Mouse (Mus musculus) kidney, postnatal 0 days (tissue): ENCODE results near the gene Pstpip1. TPM values are rescaled to one million over a fixed set of nuclear protein-coding genes. Genes with fewer than 3 reads are reported as not detected.

ENCODE experiments used
- ATAC-seq: fragments of 200-750 bp; cut with Nextera tagmentation; replicated peaks from 2 replicates; pipeline ENCODE4 v1.8.0; 2017; ENCODE audit warnings: low read depth, moderate number of reproducible peaks, moderate TSS enrichment, moderate library complexity; ENCODE audit not compliant: low FRiP score
- DNase-seq: peaks from one replicate; pipeline ENCODE4 v3.0.0-alpha.2; 2016; ENCODE audit warnings: low spot score
- H3K27ac ChIP-seq: fragments of 300-500 bp; sonication (generic); 2 replicates; pipeline ENCODE4 v1.5.1; 2014; ENCODE audit warnings: mild to moderate bottlenecking
- H3K27me3 ChIP-seq: fragments of 300-500 bp; sonication (generic); 2 replicates; pipeline ENCODE4 v1.6.1; 2014; ENCODE audit warnings: low read length, mixed read lengths; ENCODE audit not compliant: insufficient read depth
- H3K36me3 ChIP-seq: fragments of 300-500 bp; sonication (generic); 2 replicates; pipeline ENCODE4 v1.6.1; 2014; ENCODE audit warnings: low read length, mixed read lengths; ENCODE audit not compliant: insufficient read depth
- H3K4me1 ChIP-seq: fragments of 300-500 bp; sonication (generic); replicated peaks from 2 replicates; pipeline ENCODE4 v1.6.1; 2014; ENCODE audit warnings: antibody characterized with exemption, low read length, mixed read lengths; ENCODE audit not compliant: insufficient read depth
- H3K4me2 ChIP-seq: fragments of 300-500 bp; sonication (generic); 2 replicates; pipeline ENCODE4 v1.6.1; 2014; ENCODE audit warnings: mild to moderate bottlenecking, low read length, moderate library complexity, mixed read lengths
- H3K4me3 ChIP-seq: fragments of 300-500 bp; sonication (generic); replicated peaks from 2 replicates; pipeline ENCODE4 v1.5.1; 2014; ENCODE audit warnings: low read depth, low read length
- H3K9ac ChIP-seq: fragments of 300-500 bp; sonication (generic); 2 replicates; pipeline ENCODE4 v1.6.1; 2014; ENCODE audit warnings: low read depth, low read length
- H3K9me3 ChIP-seq: fragments of 300-500 bp; sonication (generic); replicated peaks from 2 replicates; pipeline ENCODE4 v1.6.1; 2016; ENCODE audit warnings: low read length, inconsistent platforms, mixed read lengths
- CTCF ChIP-seq: IDR thresholded peaks from 2 replicates; pipeline ENCODE4 v1.5.1; 2016; ENCODE audit warnings: antibody characterized with exemption, low read depth, mild to moderate bottlenecking, moderate library complexity
- WGBS: fragments of 180-500 bp; shearing (Covaris S2); extraction: QIAGEN DNeasy Blood & Tissue Kit; methylation state at CpG from one replicate; pipeline ENCODE4 v1.1.7; 2014; 5-methylcytosine and 5-hydroxymethylcytosine counted together
- polyA plus RNA-seq: library from polyadenylated mRNA; unstranded; fragments of >200 nt; fragmentation: Nextera tagmentation; extraction: Ambion mirVana; gene quantifications from 2 replicates; pipeline ENCODE4 v1.2.1, GENCODE M21; 2015

Pstpip1 gene
- polyA plus RNA-seq, 1 experiment from 2014 or later, result 1.3 TPM

DNA sequence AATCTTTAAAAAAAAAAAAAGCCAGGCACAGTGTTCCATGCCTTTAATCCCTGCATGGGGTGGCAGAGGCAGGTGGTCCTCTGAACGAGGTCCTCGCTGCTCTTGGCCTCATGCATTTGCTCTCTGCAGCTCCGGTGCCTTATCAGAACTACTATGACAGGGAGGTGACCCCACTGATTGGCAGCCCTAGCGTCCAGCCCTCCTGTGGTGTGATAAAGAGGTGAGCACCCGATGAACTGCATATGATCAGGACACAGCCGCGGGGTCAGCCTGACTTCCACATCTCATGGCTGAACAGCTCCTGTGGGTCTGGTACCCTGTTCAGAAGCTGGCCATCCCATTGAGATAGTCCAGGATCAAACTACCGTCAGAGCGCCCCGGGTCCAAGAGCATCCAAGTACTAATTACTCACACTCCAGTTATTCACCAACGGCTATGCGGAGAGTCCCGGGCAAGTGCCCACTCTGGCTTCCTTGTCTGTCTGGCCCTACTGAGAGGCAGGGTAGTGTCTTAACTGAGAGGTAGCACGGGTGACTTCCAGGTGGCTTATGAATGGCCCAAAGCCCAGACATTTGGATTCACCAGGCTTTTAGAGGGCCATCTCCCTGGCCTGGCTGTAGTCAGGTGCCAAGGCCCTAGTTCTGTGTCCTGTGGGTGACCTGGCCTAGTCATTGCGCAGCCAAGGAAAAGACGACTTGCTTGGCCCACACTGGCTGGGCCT lies 36.9 kb downstream of the Pstpip1 start:
- Histone ChIP-seq H3K9ac (no peak overlapping the region), H3K4me2 (no peak overlapping the region), H3K27ac (no peak overlapping the region), H3K4me1 (no peaks in the 10 kb centered on the region), H3K36me3 (peaks cover 13% of the 10 kb centered on the region; the same call in 1 of the 2 replicates), H3K9me3 (no peaks in the 10 kb centered on the region), H3K27me3 (no peaks in the 10 kb centered on the region), H3K4me3 (no peak overlapping the region)
- ATAC-seq (no peak), DNase-seq (no peak)
- TF ChIP-seq CTCF, result no peak
- 91% methylated on average over 16 of the region's 16 CpGs for WGBS

DNA sequence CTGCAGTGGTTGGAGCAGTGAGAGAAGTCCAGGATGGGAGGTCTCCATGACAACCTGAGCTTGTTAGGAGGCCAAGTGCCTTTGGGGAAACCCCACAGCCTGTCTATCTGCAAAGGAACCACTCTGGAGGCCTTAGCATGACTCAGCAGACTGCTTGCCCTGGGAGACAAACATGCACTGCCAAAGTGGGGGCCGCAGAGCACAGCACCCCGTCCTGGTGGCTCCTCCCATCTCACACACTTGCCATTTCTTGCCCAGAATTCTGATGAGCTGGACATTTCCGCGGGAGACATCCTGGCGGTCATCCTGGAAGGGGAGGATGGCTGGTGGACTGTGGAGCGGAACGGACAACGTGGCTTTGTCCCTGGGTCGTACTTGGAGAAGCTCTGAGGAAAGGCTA lies 38.6 kb downstream of the Pstpip1 start:
- WGBS, result 72% methylated on average over 9 of the region's 9 CpGs
- Histone ChIP-seq H3K27me3 (no peaks in the 10 kb centered on the region), H3K9ac (no peak overlapping the region), H3K4me1 (no peaks in the 10 kb centered on the region), H3K4me2 (no peak overlapping the region), H3K4me3 (no peak overlapping the region), H3K9me3 (no peaks in the 10 kb centered on the region), H3K27ac (no peak overlapping the region), H3K36me3 (peaks cover 22% of the 10 kb centered on the region; the same call in 1 of the 2 replicates)
- no peak for TF ChIP-seq CTCF
- ATAC-seq, result no peak
- DNase-seq, result no peak

GRCm38 (mm10) chr9:56129951-56130350 lies 40.2 kb downstream of the Pstpip1 start:
- DNase-seq (no peak), ATAC-seq (no peak)
- H3K4me1 ChIP-seq, result no peaks in the 10 kb centered on the region
- no peak overlapping the region for H3K4me3 ChIP-seq
- no peak overlapping the region for H3K27ac ChIP-seq
- 93% methylated on average over 3 of the region's 3 CpGs for WGBS
- no peak overlapping the region for H3K4me2 ChIP-seq
- peaks cover 38% of the 10 kb centered on the region for H3K36me3 ChIP-seq
- no peaks in the 10 kb centered on the region for H3K9me3 ChIP-seq
- no peaks in the 10 kb centered on the region for H3K27me3 ChIP-seq
- H3K9ac ChIP-seq, result no peak overlapping the region
- no peak for TF ChIP-seq CTCF

GRCm38 (mm10) chr9:56130536-56130935 lies 40.8 kb downstream of the Pstpip1 start:
- Histone ChIP-seq H3K27me3 (no peaks in the 10 kb centered on the region), H3K9ac (no peak overlapping the region), H3K4me2 (no peak overlapping the region), H3K4me3 (no peak overlapping the region), H3K36me3 (peaks cover 44% of the 10 kb centered on the region), H3K9me3 (no peaks in the 10 kb centered on the region), H3K27ac (no peak overlapping the region), H3K4me1 (no peaks in the 10 kb centered on the region)
- ATAC-seq (no peak), DNase-seq (no peak)
- no peak for TF ChIP-seq CTCF
- 39% methylated on average over 4 of the region's 4 CpGs for WGBS

GRCm38 (mm10) chr9:56131813-56132525 lies 42.2 kb downstream of the Pstpip1 start:
- no peak for TF ChIP-seq CTCF
- ATAC-seq (no peak), DNase-seq (peak; percentile 28)
- Histone ChIP-seq H3K4me3 (no peak overlapping the region), H3K9me3 (no peaks in the 10 kb centered on the region), H3K9ac (no peak overlapping the region), H3K27ac (no peak overlapping the region), H3K27me3 (no peaks in the 10 kb centered on the region), H3K4me1 (no peaks in the 10 kb centered on the region), H3K4me2 (no peak overlapping the region), H3K36me3 (peaks cover 50% of the 10 kb centered on the region)
- WGBS, result 34% methylated on average over 10 of the region's 10 CpGs

- no peak overlapping the region for H3K27ac ChIP-seq
- H3K36me3 ChIP-seq, result peaks cover 46% of the 10 kb centered on the region
- 76% methylated on average over 5 of the region's 5 CpGs for WGBS
These were observed 44.2 kb downstream of the Pstpip1 start for GRCm38 (mm10) chr9:56133970-56134369.

More at GRCm38 (mm10) chr9:56133970-56134369, 44.2 kb downstream of the Pstpip1 start:
- Histone ChIP-seq H3K27me3 (no peaks in the 10 kb centered on the region), H3K4me1 (no peaks in the 10 kb centered on the region), H3K4me2 (no peak overlapping the region), H3K9me3 (no peaks in the 10 kb centered on the region), H3K9ac (no peak overlapping the region), H3K4me3 (no peak overlapping the region)
- ATAC-seq (no peak), DNase-seq (no peak)
- TF ChIP-seq CTCF, result no peak
